Mouse (Mus musculus) thymus, postnatal 0 days (tissue): Measurements from ENCODE around the gene Gm12166. TPM values are rescaled to one million over a fixed set of nuclear protein-coding genes. Genes with fewer than 3 reads are reported as not detected.

ENCODE experiments used
- DNase-seq: peaks from one replicate; pipeline ENCODE4 v3.0.0-alpha.2; 2015; ENCODE audit warnings: low spot score
- polyA plus RNA-seq: library from polyadenylated mRNA; unstranded; fragments of >200 nt; fragmentation: Nextera tagmentation; extraction: Ambion mirVana; gene quantifications from 2 replicates; pipeline ENCODE4 v1.2.1, GENCODE M21; 2015

The Gm12166 gene
- polyA plus RNA-seq, 1 experiment from 2014 or later: 9.7 TPM

DNA sequence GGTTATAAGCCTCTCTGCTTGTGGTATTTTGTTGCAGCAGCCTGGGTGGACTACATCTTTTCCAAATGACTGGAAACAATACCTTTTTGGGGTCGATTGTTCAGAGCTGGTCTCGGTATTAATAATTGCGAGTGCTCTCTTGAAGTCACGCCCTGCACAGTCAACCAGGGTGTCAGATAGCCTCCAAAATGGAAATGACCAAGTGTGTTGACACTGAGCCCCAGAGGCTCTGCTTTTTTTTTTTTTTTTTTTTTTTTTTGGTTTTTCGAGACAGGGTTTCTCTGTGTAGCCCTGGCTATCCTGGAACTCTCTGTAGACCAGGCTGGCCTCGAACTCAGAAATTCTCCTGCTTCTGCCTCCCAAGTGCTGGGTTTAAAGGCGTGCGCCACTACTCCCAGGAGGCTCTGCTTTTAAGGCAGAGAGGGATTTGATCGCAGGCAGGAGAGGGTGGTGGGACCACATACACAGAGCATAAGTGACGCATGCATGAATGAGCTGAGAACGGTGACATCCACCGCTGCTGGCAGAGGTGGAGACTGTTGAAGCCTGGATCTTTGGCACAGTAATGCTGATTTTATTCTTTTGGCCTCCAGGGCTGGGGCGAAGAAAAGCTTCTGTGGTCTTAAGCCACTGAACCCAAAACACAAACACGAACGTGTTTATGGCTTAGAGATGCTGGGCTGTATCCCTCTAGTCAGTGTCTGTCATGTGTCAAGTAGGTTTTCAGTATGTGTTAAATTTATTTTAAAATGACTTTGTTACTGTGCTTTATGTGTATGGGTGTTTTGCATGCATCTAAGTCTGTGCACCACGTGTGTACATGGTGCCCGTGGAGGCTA, 21.9 kb upstream of the Gm12166 start:
- no peak for DNase-seq

- DNase-seq: no peak
Observed at GRCm38 (mm10) chr11:46073061-46073849, 21.1 kb upstream of the Gm12166 start.

DNA sequence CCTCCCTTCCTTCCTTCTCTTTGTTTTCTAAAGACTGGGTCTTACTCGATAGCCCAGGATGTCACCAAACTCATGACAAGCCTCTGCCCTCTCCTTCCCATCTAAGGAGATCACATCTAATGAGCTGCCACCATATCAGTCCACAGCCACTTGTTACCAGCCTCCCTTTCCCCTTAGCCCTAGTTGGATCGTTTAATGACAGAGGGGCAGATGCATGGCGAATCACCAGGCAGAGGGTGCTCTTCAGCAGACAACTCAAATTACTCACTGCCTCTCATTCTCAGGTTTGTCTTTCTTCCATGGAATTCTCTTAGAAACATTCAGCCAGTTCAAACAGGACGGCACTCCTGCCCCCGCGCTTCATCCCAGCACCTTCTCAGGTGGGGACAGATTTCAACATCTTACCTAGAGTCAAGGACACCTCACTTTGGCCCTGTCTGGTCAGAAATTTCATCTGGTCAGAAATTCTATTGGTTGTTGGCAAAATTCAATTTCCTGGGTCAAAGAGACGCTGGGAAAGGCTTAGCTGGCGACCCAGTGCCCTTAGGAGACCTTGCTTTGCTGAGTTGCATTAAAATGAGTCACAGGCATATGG, 20.4 kb upstream of the Gm12166 start:
- no peak for DNase-seq

- DNase-seq: peak; percentile 72
Observed at GRCm38 (mm10) chr11:46070789-46071188, 18.7 kb upstream of the Gm12166 start.

DNA sequence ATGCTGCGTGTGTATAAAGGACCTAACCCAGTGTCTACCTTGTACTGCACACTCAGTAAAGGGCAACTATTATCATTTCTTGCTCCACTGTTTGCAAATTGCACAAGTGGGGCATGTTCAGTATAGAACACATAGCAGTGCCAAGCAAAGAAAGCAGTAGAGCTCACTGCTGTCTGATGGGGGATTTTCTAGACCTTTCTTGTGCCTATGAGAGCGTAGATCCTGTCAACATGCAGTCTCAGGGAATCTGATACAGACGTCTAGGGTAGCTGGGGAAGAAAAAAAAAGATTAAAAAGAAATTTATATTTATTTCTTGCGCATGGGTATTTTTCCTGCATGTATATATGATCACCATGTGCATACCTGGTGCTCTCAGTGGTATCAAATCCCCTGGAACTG, 18.0 kb upstream of the Gm12166 start:
- no peak for DNase-seq

- no peak for DNase-seq
Observed at GRCm38 (mm10) chr11:46069408-46070003, 17.4 kb upstream of the Gm12166 start.

DNA sequence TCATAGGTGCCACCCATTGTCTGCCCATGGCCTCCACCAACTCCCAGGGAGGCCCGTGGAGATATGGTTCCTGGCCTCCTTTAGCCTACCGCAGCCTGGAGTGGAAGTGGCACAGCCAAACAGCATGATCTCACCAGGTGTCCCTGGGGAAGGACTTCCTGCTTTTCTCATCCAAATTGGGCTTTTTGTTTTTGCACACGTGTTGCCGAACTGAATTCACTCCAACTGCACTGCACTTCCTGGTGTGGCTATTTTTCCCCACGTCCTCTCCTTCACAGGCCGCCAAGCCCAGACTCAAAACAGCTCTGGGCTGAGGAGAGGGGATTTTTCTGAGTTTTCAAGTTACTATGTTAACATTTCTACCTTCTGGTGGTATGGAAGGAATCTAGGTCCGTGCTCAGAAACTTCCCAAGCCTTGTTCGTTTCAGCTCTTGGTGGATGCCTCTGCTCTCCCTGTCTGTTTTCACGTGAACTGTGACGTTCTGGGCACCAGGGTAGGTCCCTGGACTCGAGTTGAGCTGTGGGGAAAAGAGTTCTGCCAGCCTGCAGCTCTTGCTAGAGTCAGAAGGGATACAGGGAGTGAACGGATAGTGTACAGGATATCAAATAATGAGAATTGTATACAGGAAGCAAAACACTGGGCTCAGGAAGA, 16.8 kb upstream of the Gm12166 start:
- no peak for DNase-seq

- DNase-seq: no peak
Observed at GRCm38 (mm10) chr11:46067371-46068060, 15.4 kb upstream of the Gm12166 start.

- no peak for DNase-seq
Observed at GRCm38 (mm10) chr11:46065201-46066011, 13.3 kb upstream of the Gm12166 start.

DNA sequence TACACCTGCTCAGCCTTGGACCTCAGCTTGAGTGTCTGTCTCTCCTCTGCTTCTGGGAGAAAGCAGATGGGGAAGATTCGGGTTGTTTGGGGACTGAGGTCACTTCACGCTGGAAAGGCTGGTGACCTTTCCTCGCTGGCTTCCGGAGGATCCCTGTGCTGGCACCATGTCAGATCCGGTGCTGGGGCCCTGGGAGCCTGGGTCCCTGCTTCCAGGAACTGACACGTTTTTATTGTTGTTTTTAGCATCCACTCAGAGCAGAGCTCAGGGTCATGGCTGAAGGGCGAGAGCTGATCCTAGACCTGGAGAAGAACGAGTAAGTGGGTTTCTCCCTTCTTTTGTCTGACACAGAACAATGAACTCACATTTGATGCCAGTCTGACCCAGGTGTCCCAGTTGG, 12.6 kb upstream of the Gm12166 start:
- no peak for DNase-seq

DNA sequence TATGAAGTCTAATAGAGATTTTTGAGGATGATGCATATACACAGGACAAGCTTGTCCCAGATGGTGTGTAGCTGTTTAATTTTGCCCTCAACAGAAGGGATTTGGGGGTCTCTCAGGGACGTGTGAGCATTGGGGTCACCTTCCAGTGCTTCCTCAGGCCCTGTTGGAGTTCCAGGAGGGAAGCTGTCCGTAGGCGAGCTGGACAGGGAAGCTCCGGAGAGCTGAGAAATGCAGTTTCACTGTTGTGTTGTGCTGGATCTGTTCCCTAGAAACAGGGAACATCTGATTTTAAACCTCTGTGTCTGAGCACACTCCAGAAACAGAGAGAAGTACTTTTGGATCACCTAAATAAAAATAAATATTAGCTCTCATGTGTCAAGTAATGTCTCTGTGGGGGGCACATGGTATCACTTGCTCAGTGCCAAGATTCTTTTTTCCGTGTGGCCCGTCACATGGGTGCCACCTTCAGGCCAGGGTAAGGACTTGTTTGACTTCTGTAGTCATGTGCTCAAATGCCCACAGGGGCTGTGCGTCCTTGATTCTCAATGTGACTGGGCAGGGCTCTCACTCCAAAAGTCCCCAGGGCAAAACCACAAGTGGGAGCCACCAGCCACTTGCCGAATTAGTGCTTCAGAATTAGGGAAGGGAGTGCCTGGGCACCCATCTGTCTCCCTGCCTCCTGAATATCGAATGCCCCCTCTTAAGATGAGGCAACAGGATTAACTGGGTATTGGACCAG, 11.0 kb upstream of the Gm12166 start:
- DNase-seq: no peak

GRCm38 (mm10) chr11:46062569-46062968, 10.4 kb upstream of the Gm12166 start:
- DNase-seq: no peak

- DNase-seq: no peak
Observed at GRCm38 (mm10) chr11:46061776-46062445, 9.8 kb upstream of the Gm12166 start.

- no peak for DNase-seq
Observed at GRCm38 (mm10) chr11:46060651-46061020, 8.5 kb upstream of the Gm12166 start.

- no peak for DNase-seq
Observed at GRCm38 (mm10) chr11:46059887-46060650, 7.9 kb upstream of the Gm12166 start.

DNA sequence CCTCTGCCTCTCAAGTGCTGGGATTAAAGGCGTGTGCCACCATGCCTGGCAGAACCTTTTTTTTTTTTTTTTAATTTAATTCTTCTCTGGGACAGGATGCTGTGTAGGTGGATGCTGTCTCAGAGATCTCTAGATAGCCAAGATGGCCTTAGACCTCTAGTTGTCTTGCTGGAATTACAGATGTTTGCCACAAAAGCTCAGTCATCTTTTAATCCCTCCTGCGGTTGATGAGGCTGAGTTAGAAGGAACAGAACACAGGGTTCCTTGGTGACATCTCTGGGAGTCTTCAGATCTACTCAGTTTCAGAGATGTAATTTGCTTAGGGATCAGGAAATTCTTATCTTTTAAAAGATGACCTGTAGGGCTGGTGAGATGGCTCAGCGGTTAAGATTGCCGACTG, 6.8 kb upstream of the Gm12166 start:
- no peak for DNase-seq

- DNase-seq: no peak
Observed at GRCm38 (mm10) chr11:46058011-46058410, 5.9 kb upstream of the Gm12166 start.
